Mouse (Mus musculus): ENCODE results near the gene Micall1.

Gene Micall1

DNA sequence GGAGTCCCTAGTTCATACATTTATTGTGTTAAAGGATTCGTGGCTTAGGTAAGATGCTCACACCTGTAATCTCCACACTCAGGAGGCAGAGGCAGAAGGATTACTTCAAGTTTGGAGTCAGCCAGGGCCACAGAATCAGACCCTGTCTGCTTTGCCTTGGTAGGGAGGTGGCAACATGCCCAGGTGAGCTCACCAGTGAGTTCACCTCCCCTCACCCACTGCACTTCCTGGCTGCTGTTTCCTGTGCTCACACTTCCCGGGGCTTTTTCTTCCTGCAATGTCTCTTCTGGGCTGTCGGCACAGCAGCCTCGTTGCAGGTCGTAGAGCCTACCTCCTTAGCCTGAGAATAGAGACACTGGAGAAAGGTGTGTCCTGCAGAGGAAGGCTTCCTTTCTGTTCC, 6.6 kb downstream of the Micall1 start:
- Histone ChIP-seq H3K36me3 (ENCODE audit: insufficient read depth, low read length) (no peaks in the 10 kb centered on the region; the same call in 1 of the 2 replicates), H3K27me3 (ENCODE audit: insufficient read depth, low read length) (peaks cover 17% of the 10 kb centered on the region), H3K4me1 (replicated peaks; ENCODE audit: low read depth, low read length) (peaks cover 63% of the 10 kb centered on the region), H3K4me3 (replicated peaks; ENCODE audit: low read length) (no peak overlapping the region), H3K9me3 (ENCODE audit: low read length) (no peaks in the 10 kb centered on the region)
- TF ChIP-seq POU5F1 (IDR thresholded peaks at IDR 0.05; ENCODE audit: borderline replicate concordance, low read length) (no peak), NANOG (IDR thresholded peaks at IDR 0.05; ENCODE audit: borderline replicate concordance, low read length) (no peak), CTCF (conservative IDR thresholded peaks at IDR 0.05; ENCODE audit: low read length) (no peak)

DNA sequence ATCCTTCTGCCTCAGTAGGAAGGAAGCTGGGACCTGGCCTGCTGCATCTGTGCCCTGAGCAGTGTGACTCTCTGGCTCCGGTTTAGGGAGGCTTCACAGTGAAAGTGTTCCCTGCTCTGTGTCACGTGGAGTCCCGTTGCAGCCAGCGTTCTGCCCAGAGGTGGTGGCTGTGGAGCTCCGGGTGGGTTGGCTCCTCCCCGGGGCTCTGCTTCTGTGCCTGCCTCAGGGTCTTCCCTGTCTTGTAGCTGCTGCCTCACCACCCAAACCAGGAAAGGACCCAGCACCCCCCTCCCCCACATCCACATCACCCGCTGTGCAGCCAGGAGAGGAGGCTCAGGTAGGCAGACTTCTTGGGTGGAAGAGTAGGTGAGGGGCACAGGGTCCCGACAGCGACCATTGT, 10.8 kb downstream of the Micall1 start:
- TF ChIP-seq CTCF (conservative IDR thresholded peaks at IDR 0.05; ENCODE audit: low read length): no peak
- no peak for TF ChIP-seq POU5F1 (IDR thresholded peaks at IDR 0.05; ENCODE audit: borderline replicate concordance, low read length)
- TF ChIP-seq NANOG (IDR thresholded peaks at IDR 0.05; ENCODE audit: borderline replicate concordance, low read length): no peak
- peaks cover 5% of the 10 kb centered on the region for H3K36me3 ChIP-seq (ENCODE audit: insufficient read depth, low read length)
- peaks cover 65% of the 10 kb centered on the region for H3K4me1 ChIP-seq (replicated peaks; ENCODE audit: low read depth, low read length)

DNA sequence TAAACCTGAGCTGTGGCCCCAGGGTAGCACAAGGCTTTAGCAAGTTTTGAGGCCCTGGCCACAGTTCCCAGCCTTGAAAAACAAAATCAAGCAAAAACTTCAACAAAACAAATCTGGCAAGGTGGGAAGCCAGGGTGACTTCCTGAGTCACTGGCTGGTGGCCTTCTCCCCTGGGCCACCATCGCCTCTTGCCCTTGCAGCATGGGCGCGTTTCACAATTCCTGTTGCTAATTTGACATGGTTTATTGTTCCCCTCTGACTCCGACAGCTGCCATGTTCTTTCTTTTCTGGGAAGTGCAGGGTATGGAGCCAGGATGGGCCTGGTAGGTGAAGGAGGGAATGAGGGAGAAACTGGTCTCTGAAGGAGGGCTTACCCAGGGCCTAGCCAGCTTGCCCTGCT, 13.4 kb downstream of the Micall1 start:
- H3K4me1 ChIP-seq (replicated peaks; ENCODE audit: low read depth, low read length): peaks cover 54% of the 10 kb centered on the region
- H3K36me3 ChIP-seq (ENCODE audit: insufficient read depth, low read length): peaks cover 12% of the 10 kb centered on the region
- no peaks in the 10 kb centered on the region for H3K9me3 ChIP-seq (ENCODE audit: low read length)
- TF ChIP-seq POU5F1 (IDR thresholded peaks at IDR 0.05; ENCODE audit: borderline replicate concordance, low read length) (no peak), NANOG (IDR thresholded peaks at IDR 0.05; ENCODE audit: borderline replicate concordance, low read length) (no peak), CTCF (conservative IDR thresholded peaks at IDR 0.05; ENCODE audit: low read length) (no peak)
- H3K27me3 ChIP-seq (ENCODE audit: insufficient read depth, low read length): no peaks in the 10 kb centered on the region; the same call in 1 of the 2 replicates
- H3K4me3 ChIP-seq (replicated peaks; ENCODE audit: low read length): no peak overlapping the region

More for the DNA sequence above, 10.8 kb downstream of the Micall1 start:
- H3K9me3 ChIP-seq (ENCODE audit: low read length): no peaks in the 10 kb centered on the region
- H3K4me3 ChIP-seq (replicated peaks; ENCODE audit: low read length): no peak overlapping the region
- H3K27me3 ChIP-seq (ENCODE audit: insufficient read depth, low read length): no peaks in the 10 kb centered on the region; the same call in 1 of the 2 replicates

DNA sequence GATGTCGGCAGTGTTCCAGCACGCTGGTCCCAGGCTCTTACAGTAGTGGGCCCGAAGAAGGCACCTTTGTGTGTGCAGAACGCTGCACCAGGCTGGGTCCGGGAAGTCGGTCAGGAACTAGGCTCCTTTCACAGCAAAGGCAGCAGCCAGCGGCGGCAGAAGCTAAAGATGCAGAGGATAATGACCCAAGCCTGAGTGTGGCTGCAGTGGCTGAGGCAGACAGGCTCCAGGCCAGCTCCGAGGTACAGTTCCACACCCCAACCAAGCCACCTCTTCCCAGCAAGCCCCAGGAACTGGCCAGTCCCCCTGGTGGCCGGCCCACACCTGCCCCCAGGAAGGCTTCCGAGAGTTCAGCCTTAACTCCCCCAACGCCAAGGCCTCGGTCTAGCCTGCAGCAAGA, 13.8 kb downstream of the Micall1 start:
- no peak for TF ChIP-seq NANOG (IDR thresholded peaks at IDR 0.05; ENCODE audit: borderline replicate concordance, low read length)
- no peak for TF ChIP-seq CTCF (conservative IDR thresholded peaks at IDR 0.05; ENCODE audit: low read length)
- no peak for TF ChIP-seq POU5F1 (IDR thresholded peaks at IDR 0.05; ENCODE audit: borderline replicate concordance, low read length)
- Histone ChIP-seq H3K36me3 (ENCODE audit: insufficient read depth, low read length) (peaks cover 16% of the 10 kb centered on the region), H3K9me3 (ENCODE audit: low read length) (no peaks in the 10 kb centered on the region), H3K27me3 (ENCODE audit: insufficient read depth, low read length) (no peaks in the 10 kb centered on the region; the same call in 1 of the 2 replicates), H3K4me3 (replicated peaks; ENCODE audit: low read length) (no peak overlapping the region), H3K4me1 (replicated peaks; ENCODE audit: low read depth, low read length) (peaks cover 54% of the 10 kb centered on the region)

DNA sequence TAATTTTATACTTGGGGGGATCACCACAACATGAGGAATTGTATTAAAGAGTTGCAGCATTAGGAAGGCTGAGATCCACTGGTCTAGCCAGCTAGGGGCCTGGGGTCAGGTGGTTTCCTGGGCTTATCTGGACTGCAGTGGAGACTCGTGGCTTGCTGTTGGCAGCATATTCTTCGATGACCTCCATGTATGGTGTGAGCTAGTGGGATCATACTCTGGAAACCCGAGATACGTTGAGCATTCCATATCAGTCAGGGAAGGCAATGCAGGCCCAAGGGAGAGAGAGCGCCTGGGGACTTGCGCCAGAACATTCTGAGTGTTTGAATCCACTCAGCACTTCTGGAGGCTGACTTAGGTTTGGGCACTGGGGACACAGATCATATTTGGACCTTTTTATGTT, 15.1 kb downstream of the Micall1 start:
- Histone ChIP-seq H3K36me3 (ENCODE audit: insufficient read depth, low read length) (peaks cover 18% of the 10 kb centered on the region), H3K9me3 (ENCODE audit: low read length) (no peaks in the 10 kb centered on the region), H3K4me1 (replicated peaks; ENCODE audit: low read depth, low read length) (peaks cover 56% of the 10 kb centered on the region), H3K27me3 (ENCODE audit: insufficient read depth, low read length) (no peaks in the 10 kb centered on the region; the same call in 1 of the 2 replicates), H3K4me3 (replicated peaks; ENCODE audit: low read length) (no peak overlapping the region)
- no peak for TF ChIP-seq NANOG (IDR thresholded peaks at IDR 0.05; ENCODE audit: borderline replicate concordance, low read length)
- no peak for TF ChIP-seq CTCF (conservative IDR thresholded peaks at IDR 0.05; ENCODE audit: low read length)
- TF ChIP-seq POU5F1 (IDR thresholded peaks at IDR 0.05; ENCODE audit: borderline replicate concordance, low read length): no peak

DNA sequence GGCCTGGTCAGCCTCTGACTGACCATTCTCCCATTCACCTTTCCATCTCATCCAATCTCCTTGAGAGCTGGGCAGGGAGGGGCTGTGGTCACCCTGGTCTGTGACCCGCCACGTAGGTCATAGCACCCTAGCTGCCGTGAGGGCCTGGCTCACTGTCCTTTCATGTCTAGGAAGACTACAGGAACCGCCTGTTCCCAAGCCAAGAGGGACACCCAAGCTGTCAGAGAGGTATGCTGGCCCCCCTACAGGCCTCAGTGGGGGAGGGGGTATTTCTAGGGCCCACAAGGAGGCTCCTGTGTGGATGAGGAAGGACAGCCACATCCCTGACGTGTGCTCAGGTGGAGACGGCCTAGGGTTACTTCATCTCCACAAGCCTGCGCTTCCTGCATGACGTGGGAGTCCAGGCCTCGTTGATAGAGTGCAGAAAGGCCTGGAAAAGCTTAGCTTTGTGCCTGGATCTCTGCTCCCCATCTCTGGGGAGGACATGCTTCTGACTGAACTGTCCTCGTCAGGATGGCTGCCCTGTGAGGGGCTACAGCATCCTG, 15.7 kb downstream of the Micall1 start:
- Histone ChIP-seq H3K36me3 (ENCODE audit: insufficient read depth, low read length) (peaks cover 19% of the 10 kb centered on the region), H3K9me3 (ENCODE audit: low read length) (no peaks in the 10 kb centered on the region), H3K4me3 (replicated peaks; ENCODE audit: low read length) (no peak overlapping the region), H3K27me3 (ENCODE audit: insufficient read depth, low read length) (no peaks in the 10 kb centered on the region; the same call in 1 of the 2 replicates), H3K4me1 (replicated peaks; ENCODE audit: low read depth, low read length) (peaks cover 57% of the 10 kb centered on the region)
- no peak for TF ChIP-seq POU5F1 (IDR thresholded peaks at IDR 0.05; ENCODE audit: borderline replicate concordance, low read length)
- TF ChIP-seq CTCF (conservative IDR thresholded peaks at IDR 0.05; ENCODE audit: low read length): no peak
- no peak for TF ChIP-seq NANOG (IDR thresholded peaks at IDR 0.05; ENCODE audit: borderline replicate concordance, low read length)

DNA sequence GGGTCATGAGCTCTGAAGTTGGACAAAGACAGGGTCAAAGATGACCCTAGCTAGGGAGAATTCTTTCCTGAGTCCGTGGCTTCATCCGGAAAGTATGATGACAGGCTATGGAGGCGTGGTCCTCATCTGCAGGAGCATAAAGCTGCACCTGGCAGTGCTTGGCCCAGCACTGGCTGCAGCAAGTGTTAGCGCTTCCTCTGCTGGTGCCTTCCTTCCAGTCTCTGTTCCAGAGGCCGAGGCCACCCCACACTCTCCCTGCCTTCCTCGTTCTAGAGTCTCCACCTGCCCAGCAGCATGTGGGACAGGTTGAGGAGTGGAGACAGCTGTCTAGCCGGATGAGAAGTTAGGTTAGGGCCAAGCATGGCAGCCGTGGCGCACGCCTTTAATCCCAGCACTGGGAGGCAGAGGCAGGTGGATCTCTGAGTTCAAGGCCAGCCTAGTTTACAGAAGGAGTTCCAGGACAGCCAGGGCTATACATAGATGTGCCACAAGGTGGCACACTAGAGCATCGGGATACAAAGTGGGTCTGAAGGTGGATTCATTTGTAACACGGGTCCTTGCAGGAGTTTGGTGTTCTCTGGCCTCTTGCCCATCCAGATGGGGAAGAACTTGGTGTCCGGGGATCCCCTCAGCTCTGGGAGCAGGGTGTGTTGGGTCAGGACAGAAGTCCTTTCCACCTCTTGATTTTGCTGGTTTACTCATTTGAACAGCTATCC, 17.7 kb downstream of the Micall1 start:
- TF ChIP-seq POU5F1 (IDR thresholded peaks at IDR 0.05; ENCODE audit: borderline replicate concordance, low read length) (no peak), CTCF (conservative IDR thresholded peaks at IDR 0.05; ENCODE audit: low read length) (peak; percentile 76), NANOG (IDR thresholded peaks at IDR 0.05; ENCODE audit: borderline replicate concordance, low read length) (no peak)

DNA sequence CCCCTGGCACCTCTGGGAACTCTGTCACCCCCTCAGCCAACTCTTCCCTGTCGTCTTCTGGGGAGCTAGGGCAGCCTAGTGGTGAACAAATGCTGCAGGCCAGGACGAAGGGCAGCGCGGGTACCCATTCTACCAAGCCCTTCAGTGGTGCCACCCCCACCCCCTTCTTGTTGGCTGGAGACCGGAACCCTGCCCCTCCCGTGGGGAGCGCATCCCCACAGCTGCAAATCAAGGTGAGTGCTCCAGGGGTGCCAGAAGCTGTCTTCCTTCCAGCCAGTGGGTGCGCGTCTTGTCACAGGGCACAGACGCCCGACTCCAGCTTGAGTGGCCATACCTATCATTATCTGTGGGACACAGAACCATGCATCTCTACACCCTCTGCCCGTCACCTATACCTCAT, 18.4 kb downstream of the Micall1 start:
- 0 out of 2 replicates have a peak, but pooled peaks cover 11% of the 10 kb centered on the region for H3K27me3 ChIP-seq (ENCODE audit: insufficient read depth, low read length)
- peak overlapping the region; percentile 56 for H3K4me3 ChIP-seq (replicated peaks; ENCODE audit: low read length)
- peaks cover 69% of the 10 kb centered on the region for H3K4me1 ChIP-seq (replicated peaks; ENCODE audit: low read depth, low read length)
- TF ChIP-seq CTCF (conservative IDR thresholded peaks at IDR 0.05; ENCODE audit: low read length): no peak
- TF ChIP-seq NANOG (IDR thresholded peaks at IDR 0.05; ENCODE audit: borderline replicate concordance, low read length): no peak
- H3K36me3 ChIP-seq (ENCODE audit: insufficient read depth, low read length): peaks cover 33% of the 10 kb centered on the region
- H3K9me3 ChIP-seq (ENCODE audit: low read length): no peaks in the 10 kb centered on the region

More for the DNA sequence above, 17.7 kb downstream of the Micall1 start:
- Histone ChIP-seq H3K27me3 (ENCODE audit: insufficient read depth, low read length) (0 out of 2 replicates have a peak, but pooled peaks cover 11% of the 10 kb centered on the region), H3K4me3 (replicated peaks; ENCODE audit: low read length) (peak overlapping the region; percentile 56), H3K9me3 (ENCODE audit: low read length) (no peaks in the 10 kb centered on the region), H3K36me3 (ENCODE audit: insufficient read depth, low read length) (peaks cover 30% of the 10 kb centered on the region), H3K4me1 (replicated peaks; ENCODE audit: low read depth, low read length) (peaks cover 61% of the 10 kb centered on the region)

Measured in E14TG2a.4 (cell line).